Mouse (Mus musculus): ENCODE results near the gene Wdr86. TPM values are rescaled to one million over a fixed set of nuclear protein-coding genes. Genes with fewer than 3 reads are reported as not detected.

Wdr86 gene
- polyA plus RNA-seq, 1 experiment from 2014 or later, result 37.2 TPM

Other genes starting within 250 kb of the Wdr86 start
- not detected in 2 replicates for gene Gbx1, start 203.5 kb downstream of the Wdr86 start, polyA plus RNA-seq (2015; fragmentation: Nextera tagmentation; extraction: Ambion mirVana)
- 0.36 and 0.59 TPM in 2 replicates for gene Asb10, start 189.7 kb downstream of the Wdr86 start, polyA plus RNA-seq (2015; fragmentation: Nextera tagmentation; extraction: Ambion mirVana)
- gene 4931409K22Rik, start 173.9 kb downstream of the Wdr86 start, polyA plus RNA-seq (2015; fragmentation: Nextera tagmentation; extraction: Ambion mirVana), result not detected in 2 replicates
- gene Abcf2, start 153.3 kb downstream of the Wdr86 start, polyA plus RNA-seq (2015; fragmentation: Nextera tagmentation; extraction: Ambion mirVana), result 108 and 110 TPM in 2 replicates
- 21.7 and 21.8 TPM in 2 replicates for gene Chpf2, start 144.0 kb downstream of the Wdr86 start, polyA plus RNA-seq (2015; fragmentation: Nextera tagmentation; extraction: Ambion mirVana)
- gene Smarcd3, start 106.3 kb downstream of the Wdr86 start, polyA plus RNA-seq (2015; fragmentation: Nextera tagmentation; extraction: Ambion mirVana), result 28.5 and 29.7 TPM in 2 replicates
- 33.5 and 33.9 TPM in 2 replicates for gene Nub1, start 45.2 kb downstream of the Wdr86 start, polyA plus RNA-seq (2015; fragmentation: Nextera tagmentation; extraction: Ambion mirVana)
- gene Crygn, start 27.3 kb upstream of the Wdr86 start, polyA plus RNA-seq (2015; fragmentation: Nextera tagmentation; extraction: Ambion mirVana), result 2.0 and 2.2 TPM in 2 replicates
- 201 and 202 TPM in 2 replicates for gene Rheb, start 111.9 kb upstream of the Wdr86 start, polyA plus RNA-seq (2015; fragmentation: Nextera tagmentation; extraction: Ambion mirVana)